Mouse (Mus musculus) B cell, adult (primary cell): ENCODE measurements around the gene 2610528J11Rik. TPM values are rescaled to one million over a fixed set of nuclear protein-coding genes. Genes with fewer than 3 reads are reported as not detected.

Experiments
- total RNA-seq: library from RNA; stranded (reverse); gene quantifications from 4 replicates; pipeline ENCODE4 v1.2.4, GENCODE M21; 2023; ENCODE audit not compliant: inconsistent age

2610528J11Rik gene
- total RNA-seq = not detected in 4 replicates

GRCm38 (mm10) chr4:118526408-118527334 lies at the start of gene 2610528J11Rik:
TSS of gene 2610528J11Rik (plus strand) at chr4:118526999.

GRCm38 (mm10) chr4:118489717-118490132 lies 37.1 kb upstream of the 2610528J11Rik start, which contains the start of gene Tie1:
TSS of gene Tie1 (minus strand) at chr4:118490061.

GRCm38 (mm10) chr4:118543592-118544260 lies 16.9 kb downstream of the 2610528J11Rik start, which contains the start of gene Tmem125:
TSS of gene Tmem125 (minus strand) at chr4:118544044.

Other genes with a start within 250 kb of the 2610528J11Rik start
- 0.12 to 0.54 TPM in 2 of 4 replicates, not detected in the others for gene Ptprf, start 235.6 kb upstream of the 2610528J11Rik start, total RNA-seq
- 74.7 to 86.3 TPM (median 81.4 TPM) in 4 replicates for gene Szt2, start 117.7 kb upstream of the 2610528J11Rik start, total RNA-seq
- gene Med8, start 117.7 kb upstream of the 2610528J11Rik start, total RNA-seq = 59.3 to 73.0 TPM (median 65.8 TPM) in 4 replicates
- gene Elovl1, start 98.9 kb upstream of the 2610528J11Rik start, total RNA-seq = 40.6 to 47.7 TPM (median 46.2 TPM) in 4 replicates
- gene Cdc20, start 89.6 kb upstream of the 2610528J11Rik start, total RNA-seq = 3.7 to 8.8 TPM (median 5.3 TPM) in 4 replicates
- not detected in 4 replicates for gene Mpl, start 69.5 kb upstream of the 2610528J11Rik start, total RNA-seq
- not detected in 4 replicates for gene Tie1, start 36.9 kb upstream of the 2610528J11Rik start, total RNA-seq
- not detected in 4 replicates for gene Tmem125, start 17.0 kb downstream of the 2610528J11Rik start, total RNA-seq
- gene Cfap57, start 93.8 kb downstream of the 2610528J11Rik start, total RNA-seq = not detected in 4 replicates
- gene Ebna1bp2, start 93.8 kb downstream of the 2610528J11Rik start, total RNA-seq = 70.4 to 76.0 TPM (median 72.8 TPM) in 4 replicates
- gene Olfr62, start 132.0 kb downstream of the 2610528J11Rik start, total RNA-seq = not detected in 4 replicates
- gene Olfr1342, start 165.8 kb downstream of the 2610528J11Rik start, total RNA-seq = not detected in 4 replicates
- not detected in 4 replicates for gene Olfr1341, start 176.5 kb downstream of the 2610528J11Rik start, total RNA-seq
- not detected in 4 replicates for gene Olfr1340, start 193.1 kb downstream of the 2610528J11Rik start, total RNA-seq
- not detected in 4 replicates for gene Olfr1339, start 205.2 kb downstream of the 2610528J11Rik start, total RNA-seq
- gene Olfr1338, start 231.7 kb downstream of the 2610528J11Rik start, total RNA-seq = not detected in 4 replicates